Mouse (Mus musculus) layer of hippocampus, postnatal 10 days (tissue): Measurements from ENCODE around the gene Il12rb2. TPM values are rescaled to one million over a fixed set of nuclear protein-coding genes. Genes with fewer than 3 reads are reported as not detected.
A peak's percentile ranks its signal among the peaks of the same experiment; 100 is the strongest.

Source experiments
- DNase-seq, 2 experiments: peaks; one replicate each; pipeline ENCODE4 v3.0.0; 2021; ENCODE audit warnings: low spot score in 2 of 2
- total RNA-seq, 2 experiments: library from RNA; stranded (reverse); gene quantifications; 2 replicates each; pipeline ENCODE4 v1.2.3; 2021

Gene Il12rb2
- total RNA-seq, 2 experiments from 2014 or later: 0.11 TPM; not detected in 1

GRCm38 (mm10) chr6:67296126-67296525 is 79.9 kb downstream of the Il12rb2 start:
- DNase-seq: no peak

- no peak for DNase-seq
These were observed 83.9 kb downstream of the Il12rb2 start for GRCm38 (mm10) chr6:67292042-67292623.

- no peak for DNase-seq
These were observed 93.1 kb downstream of the Il12rb2 start for GRCm38 (mm10) chr6:67282897-67283296.

GRCm38 (mm10) chr6:67281614-67282197 is 94.3 kb downstream of the Il12rb2 start:
- DNase-seq: no peak

- no peak for DNase-seq
These were observed 98.0 kb downstream of the Il12rb2 start for GRCm38 (mm10) chr6:67277944-67278343.

- no peak for DNase-seq
These were observed 106.5 kb downstream of the Il12rb2 start for GRCm38 (mm10) chr6:67269459-67269858.

GRCm38 (mm10) chr6:67268983-67269382 is 107.0 kb downstream of the Il12rb2 start:
- no peak for DNase-seq

- DNase-seq: no peak
These were observed 107.8 kb downstream of the Il12rb2 start for GRCm38 (mm10) chr6:67268245-67268612.

- peak; percentile 9 to 27 for DNase-seq
These were observed 108.4 kb downstream of the Il12rb2 start for GRCm38 (mm10) chr6:67267408-67268244.

- peak; percentile 90 to 94 for DNase-seq
These were observed 109.2 kb downstream of the Il12rb2 start for GRCm38 (mm10) chr6:67266664-67267407.

GRCm38 (mm10) chr6:67266159-67266657 is 109.8 kb downstream of the Il12rb2 start:
- DNase-seq: peak; percentile 36 to 46

- no peak for DNase-seq
These were observed 111.1 kb downstream of the Il12rb2 start for GRCm38 (mm10) chr6:67264935-67265334.

GRCm38 (mm10) chr6:67251095-67251494 is 124.9 kb downstream of the Il12rb2 start:
- no peak for DNase-seq

GRCm38 (mm10) chr6:67244451-67244850 is 131.5 kb downstream of the Il12rb2 start:
- no peak for DNase-seq

GRCm38 (mm10) chr6:67243765-67244420 is 132.1 kb downstream of the Il12rb2 start:
- DNase-seq: no peak

Other genes with a start within 250 kb of the Il12rb2 start
- gene Serbp1, start 138.0 kb downstream of the Il12rb2 start, total RNA-seq: 100 to 1,000 TPM; 293 to 314 TPM
- under 1 TPM in 1 of 2 experiments, not detected in 1; 0.14 TPM for gene Il23r, start 115.7 kb upstream of the Il12rb2 start, total RNA-seq
- gene Tacstd2, start 159.6 kb upstream of the Il12rb2 start, total RNA-seq: 1 to 10 TPM; 2.0 to 2.7 TPM